Mouse (Mus musculus) adrenal gland, postnatal 36 days (tissue): ENCODE measurements around the gene Rack1. TPM values are rescaled to one million over a fixed set of nuclear protein-coding genes. Genes with fewer than 3 reads are reported as not detected.
"Not testable (repeated sequence)": the region's sequence is repeated elsewhere in the genome, so short reads cannot be mapped to it uniquely, and the experiment has no call there.

Experiments
- DNase-seq, 2 experiments: peaks; one replicate each; pipeline ENCODE4 v3.0.0; 2021; ENCODE audit warnings: mixed read lengths in 1 of 2
- total RNA-seq, 2 experiments: library from RNA; stranded (reverse); gene quantifications; 2 replicates each; pipeline ENCODE4 v1.2.3; 2021

Rack1 gene
- total RNA-seq, 2 experiments from 2014 or later: 711 to 729 TPM

- peak; percentile 85 for DNase-seq
These were observed 18.2 kb downstream of the Rack1 start for GRCm38 (mm10) chr11:48818346-48818745.

GRCm38 (mm10) chr11:48819614-48820307, 19.6 kb downstream of the Rack1 start:
- no peak for DNase-seq

GRCm38 (mm10) chr11:48820308-48820674, 20.2 kb downstream of the Rack1 start:
- DNase-seq: no peak

- DNase-seq: not testable (repeated sequence)
These were observed 21.2 kb downstream of the Rack1 start for GRCm38 (mm10) chr11:48821299-48821698.

- DNase-seq: no peak
These were observed 22.8 kb downstream of the Rack1 start for GRCm38 (mm10) chr11:48822768-48823512.

- DNase-seq: peak; percentile 67 to 69
These were observed 23.4 kb downstream of the Rack1 start for GRCm38 (mm10) chr11:48823536-48823972.

GRCm38 (mm10) chr11:48824311-48824830, 24.2 kb downstream of the Rack1 start:
- DNase-seq: no peak

- DNase-seq: peak; percentile 39 to 40
These were observed 26.0 kb downstream of the Rack1 start, which contains the start of the genes Trim7 and Gm12184 for GRCm38 (mm10) chr11:48825979-48826751. Trim7 (plus strand) TSS chr11:48826140. Gm12184 (minus strand) TSS chr11:48826655.

GRCm38 (mm10) chr11:48826752-48827096, 26.6 kb downstream of the Rack1 start:
- no peak for DNase-seq

- DNase-seq: no peak
These were observed 27.8 kb downstream of the Rack1 start for GRCm38 (mm10) chr11:48827926-48828325.

GRCm38 (mm10) chr11:48830279-48830678, 30.1 kb downstream of the Rack1 start:
- no peak for DNase-seq

- no peak for DNase-seq
These were observed 31.1 kb downstream of the Rack1 start for GRCm38 (mm10) chr11:48831273-48831672.

GRCm38 (mm10) chr11:48833078-48833730, 33.1 kb downstream of the Rack1 start:
- no peak for DNase-seq

GRCm38 (mm10) chr11:48833731-48834639, 33.9 kb downstream of the Rack1 start:
- peak; percentile 91 for DNase-seq

- DNase-seq: no peak
These were observed 35.8 kb downstream of the Rack1 start for GRCm38 (mm10) chr11:48835923-48836322.

- no peak for DNase-seq
These were observed 36.8 kb downstream of the Rack1 start for GRCm38 (mm10) chr11:48836990-48837309.

GRCm38 (mm10) chr11:48837310-48838180, 37.4 kb downstream of the Rack1 start:
- DNase-seq: peak; percentile 88 to 90

- peak in 1 of 2 experiments; percentile 44 for DNase-seq
These were observed 38.2 kb downstream of the Rack1 start for GRCm38 (mm10) chr11:48838181-48838797.
